13 mouse cellular contexts compared by ENCODE assay signal in genomic region chr5:142457345-142457744, GRCm38 (mm10). TPM values are rescaled to one million over a fixed set of nuclear protein-coding genes. Genes with fewer than 3 reads are reported as not detected.
DNase-seq lines count a peak whose midpoint lies in the region; ATAC-seq and TF ChIP-seq lines count a peak whose summit lies in the region.
"Had no signal": no experiment of that assay in that cellular context is flagged by ENCODE, and none has a peak within 500 bp of the region (broad histone marks: within the 10 kb centered on the region; RNA-seq: fewer than 3 reads in every experiment).

No protein-coding gene starts in this region.

- H3K27me3 ChIP-seq in forebrain, embryonic 13.5 days = no peaks in the 10 kb centered on the region
- no peaks in the 10 kb centered on the region for H3K27me3 ChIP-seq in forebrain, postnatal 0 days (ENCODE audit: insufficient read depth, low read length)
- no peaks in the 10 kb centered on the region for H3K27me3 ChIP-seq in liver, embryonic 11.5 days (replicated peaks; ENCODE audit: control insufficient read depth, insufficient read depth, low read length)
- H3K27me3 ChIP-seq in forebrain, embryonic 16.5 days (replicated peaks; ENCODE audit: control insufficient read depth, insufficient read depth, low read length) = no peaks in the 10 kb centered on the region

- no peak for DNase-seq in forebrain, postnatal 0 days
- peak in 1 of 2 experiments; percentile 54 for DNase-seq in left cerebral cortex, adult 2 months (ENCODE audit: extremely low spot score in 1 of 2, low spot score in 2 of 2)
- no peak for DNase-seq in left cerebral cortex, postnatal 4 days
- peak; percentile 63 for DNase-seq in R1 (ENCODE audit: low read depth, low spot score)
- no peak for DNase-seq in liver, embryonic 11.5 days (ENCODE audit: low spot score)
- DNase-seq in gastrocnemius, postnatal 14 days = no peak
- DNase-seq: cerebellum, postnatal 36 days; retina, postnatal 1 day; thymus, postnatal 4 days had no signal

- H3K36me3 ChIP-seq in forebrain, embryonic 13.5 days (ENCODE audit: poor library complexity, severe bottlenecking) = peaks cover 79% of the 10 kb centered on the region
- H3K36me3 ChIP-seq in forebrain, postnatal 0 days (ENCODE audit: insufficient read depth) = peaks cover 52% of the 10 kb centered on the region
- H3K36me3 ChIP-seq in liver, embryonic 11.5 days (ENCODE audit: control insufficient read depth, insufficient read depth, low read length) = peaks cover 33% of the 10 kb centered on the region
- H3K36me3 ChIP-seq in forebrain, embryonic 16.5 days (ENCODE audit: control insufficient read depth, insufficient read depth) = peaks cover 15% of the 10 kb centered on the region

- H3K4me3 ChIP-seq in forebrain, embryonic 13.5 days = no peak overlapping the region
- no peak overlapping the region for H3K4me3 ChIP-seq in forebrain, postnatal 0 days (ENCODE audit: low read depth, low read length)
- H3K4me3 ChIP-seq in left cerebral cortex, adult 2 months = no peak overlapping the region
- H3K4me3 ChIP-seq in liver, embryonic 11.5 days (ENCODE audit: low read depth, low read length) = no peak overlapping the region
- no peak overlapping the region for H3K4me3 ChIP-seq in forebrain, embryonic 16.5 days (replicated peaks; ENCODE audit: low read length)

- intact Hi-C loops in left cerebral cortex, adult 2 months (cut with DNase I) = no loop called here
- intact Hi-C loops in left cerebral cortex, postnatal 4 days (cut with DNase I) = no loop called here
- intact Hi-C loops in gastrocnemius, postnatal 14 days (cut with DNase I; ENCODE audit: low total_unique reads) = no loop called here

- H3K4me2 ChIP-seq in forebrain, embryonic 13.5 days = no peak overlapping the region
- H3K4me2 ChIP-seq in forebrain, postnatal 0 days (ENCODE audit: low read depth) = no peak overlapping the region
- no peak overlapping the region for H3K4me2 ChIP-seq in liver, embryonic 11.5 days
- no peak overlapping the region for H3K4me2 ChIP-seq in forebrain, embryonic 16.5 days (ENCODE audit: low read length)
- H3K4me2 ChIP-seq: hindbrain, embryonic 14.5 days; midbrain, embryonic 11.5 days had no signal

- H3K4me1 ChIP-seq in forebrain, embryonic 13.5 days = no peaks in the 10 kb centered on the region
- no peaks in the 10 kb centered on the region for H3K4me1 ChIP-seq in forebrain, postnatal 0 days (ENCODE audit: insufficient read depth)
- H3K4me1 ChIP-seq in liver, embryonic 11.5 days (replicated peaks; ENCODE audit: control insufficient read depth, insufficient read depth, low read length) = peaks cover 9% of the 10 kb centered on the region
- H3K4me1 ChIP-seq in forebrain, embryonic 16.5 days (replicated peaks; ENCODE audit: control insufficient read depth, insufficient read depth, low read length) = no peaks in the 10 kb centered on the region

- no peak for TF ChIP-seq CTCF in forebrain, postnatal 0 days (IDR thresholded peaks at IDR 0.05; ENCODE audit: low read depth)
- TF ChIP-seq CTCF in left cerebral cortex, adult 2 months (IDR thresholded peaks at IDR 0.05) = no peak

- ATAC-seq in forebrain, embryonic 13.5 days = no peak
- no peak for ATAC-seq in forebrain, postnatal 0 days
- no peak for ATAC-seq in liver, embryonic 11.5 days (replicated peaks; ENCODE audit: low FRiP score)
- ATAC-seq in forebrain, embryonic 16.5 days = no peak

- H3K9ac ChIP-seq in forebrain, embryonic 13.5 days = no peak overlapping the region
- no peak overlapping the region for H3K9ac ChIP-seq in forebrain, postnatal 0 days
- peak overlapping the region; percentile 30; the same call in 1 of the 2 replicates for H3K9ac ChIP-seq in liver, embryonic 11.5 days (ENCODE audit: low read depth, low read length)
- no peak overlapping the region for H3K9ac ChIP-seq in forebrain, embryonic 16.5 days (replicated peaks; ENCODE audit: low read depth, low read length)
- H3K9ac ChIP-seq: hindbrain, embryonic 14.5 days had no signal

- no peaks in the 10 kb centered on the region for H3K9me3 ChIP-seq in forebrain, embryonic 13.5 days (replicated peaks)
- H3K9me3 ChIP-seq in forebrain, postnatal 0 days (ENCODE audit: low read length) = no peaks in the 10 kb centered on the region
- H3K9me3 ChIP-seq in liver, embryonic 11.5 days (ENCODE audit: control insufficient read depth, low read length) = no peaks in the 10 kb centered on the region
- H3K9me3 ChIP-seq in forebrain, embryonic 16.5 days (ENCODE audit: control insufficient read depth, low read length) = no peaks in the 10 kb centered on the region

- WGBS in forebrain, embryonic 13.5 days = 88% methylated on average over 10 of the region's 10 CpGs
- 88% methylated on average over 10 of the region's 10 CpGs for WGBS in forebrain, postnatal 0 days
- 37% methylated on average over 10 of the region's 10 CpGs for WGBS in liver, embryonic 11.5 days
- 83% methylated on average over 10 of the region's 10 CpGs for WGBS in forebrain, embryonic 16.5 days

- H3K27ac ChIP-seq in forebrain, embryonic 13.5 days = peak overlapping the region; percentile 22; the same call in 1 of the 2 replicates
- H3K27ac ChIP-seq in forebrain, postnatal 0 days (ENCODE audit: low read depth, low read length) = no peak overlapping the region
- peak overlapping the region; percentile 88 for H3K27ac ChIP-seq in left cerebral cortex, adult 2 months
- H3K27ac ChIP-seq in liver, embryonic 11.5 days (ENCODE audit: low read depth, low read length) = peak overlapping the region; percentile 48; the same call in 1 of the 2 replicates
- no peak overlapping the region for H3K27ac ChIP-seq in forebrain, embryonic 16.5 days (ENCODE audit: low read length)
- H3K27ac ChIP-seq: hindbrain, embryonic 14.5 days had no signal

RNA-seq across cellular contexts. Expression of gene Ap5z1, which starts 6.4 kb away (rescaled TPM):
- 12.0 and 12.2 TPM in 2 replicates for polyA plus RNA-seq in forebrain, embryonic 13.5 days (2015; fragmentation: Nextera tagmentation; extraction: Ambion mirVana)
- 13.5 and 16.7 TPM in 2 replicates for total RNA-seq in forebrain, postnatal 0 days (2014; rRNA removed)
- polyA plus RNA-seq in forebrain, postnatal 0 days (2015; fragmentation: Nextera tagmentation; extraction: Ambion mirVana) = 6.4 and 7.8 TPM in 2 replicates
- 10 to 100 TPM; 22.2 to 22.6 TPM for total RNA-seq in left cerebral cortex, adult 2 months (2021)
- total RNA-seq in left cerebral cortex, postnatal 4 days (2021) = 10 to 100 TPM; 21.9 to 23.2 TPM
- 11.7 and 11.9 TPM in 2 replicates for polyA plus RNA-seq in liver, embryonic 11.5 days (2014; fragmentation: Nextera tagmentation; extraction: Ambion mirVana)
- 1 to 10 TPM; 3.4 to 3.9 TPM for total RNA-seq in gastrocnemius, postnatal 14 days (2021)
- 14.8 and 16.9 TPM in 2 replicates for polyA plus RNA-seq in forebrain, embryonic 16.5 days (2015; fragmentation: Nextera tagmentation; extraction: Ambion mirVana)

RNA-seq across cellular contexts. Expression of gene Foxk1, which starts 56.0 kb away (rescaled TPM):
- polyA plus RNA-seq in forebrain, embryonic 13.5 days (2015; fragmentation: Nextera tagmentation; extraction: Ambion mirVana) = 3.1 and 3.3 TPM in 2 replicates
- total RNA-seq in forebrain, postnatal 0 days (2014; rRNA removed) = 13.8 and 19.0 TPM in 2 replicates
- polyA plus RNA-seq in forebrain, postnatal 0 days (2015; fragmentation: Nextera tagmentation; extraction: Ambion mirVana) = 3.2 and 5.0 TPM in 2 replicates
- total RNA-seq in left cerebral cortex, adult 2 months (2021) = 10 to 100 TPM; 40.4 to 46.1 TPM
- total RNA-seq in left cerebral cortex, postnatal 4 days (2021) = 10 to 100 TPM; 34.5 to 35.6 TPM
- 3.1 and 4.0 TPM in 2 replicates for polyA plus RNA-seq in liver, embryonic 11.5 days (2014; fragmentation: Nextera tagmentation; extraction: Ambion mirVana)
- 10 to 100 TPM; 12.2 to 14.7 TPM for total RNA-seq in gastrocnemius, postnatal 14 days (2021)
- 4.1 and 4.6 TPM in 2 replicates for polyA plus RNA-seq in forebrain, embryonic 16.5 days (2015; fragmentation: Nextera tagmentation; extraction: Ambion mirVana)

Comparison
In these comparisons a context has a peak if more than half of its experiments do, and no peak if none do; other contexts are left out.
1. H3K27ac ChIP-seq: peak in forebrain, embryonic 13.5 days (single experiment), left cerebral cortex, adult 2 months (single experiment) and liver, embryonic 11.5 days (single experiment); none in forebrain, postnatal 0 days (single experiment) and forebrain, embryonic 16.5 days (single experiment).